Mouse (Mus musculus): ENCODE results near the gene Tmco4.

Gene Tmco4

GRCm38 (mm10) chr4:139019413-139019812 is 46.7 kb downstream of the Tmco4 start:
- DNase-seq (ENCODE audit: low spot score) = no peak

- DNase-seq (ENCODE audit: low spot score) = no peak
Measured at GRCm38 (mm10) chr4:139020385-139020784, 47.7 kb downstream of the Tmco4 start.

GRCm38 (mm10) chr4:139024379-139024778 is 51.7 kb downstream of the Tmco4 start:
- no peak for DNase-seq (ENCODE audit: low spot score)

GRCm38 (mm10) chr4:139030675-139031074 is 58.0 kb downstream of the Tmco4 start:
- no peak for DNase-seq (ENCODE audit: low spot score)

DNA sequence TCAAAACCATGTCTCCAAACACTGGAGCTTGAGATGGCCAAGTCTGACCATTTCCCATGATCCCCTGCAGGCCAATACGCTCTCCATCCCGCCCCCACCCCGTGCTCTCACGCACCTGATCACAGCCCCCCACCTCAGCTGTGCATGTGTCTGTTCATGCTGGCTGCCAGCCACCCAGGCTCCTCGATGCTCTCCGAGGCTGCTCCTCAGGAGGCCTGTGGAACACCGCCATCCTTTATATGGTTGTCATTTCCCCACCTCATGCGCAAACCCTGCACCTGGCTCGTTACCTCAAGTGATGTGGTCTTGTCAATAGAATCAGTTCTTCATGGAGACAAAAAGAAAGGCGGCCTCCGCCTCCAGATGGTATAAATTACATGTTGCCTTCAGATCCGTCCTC is 59.8 kb downstream of the Tmco4 start:
- no peak for DNase-seq (ENCODE audit: low spot score)

DNA sequence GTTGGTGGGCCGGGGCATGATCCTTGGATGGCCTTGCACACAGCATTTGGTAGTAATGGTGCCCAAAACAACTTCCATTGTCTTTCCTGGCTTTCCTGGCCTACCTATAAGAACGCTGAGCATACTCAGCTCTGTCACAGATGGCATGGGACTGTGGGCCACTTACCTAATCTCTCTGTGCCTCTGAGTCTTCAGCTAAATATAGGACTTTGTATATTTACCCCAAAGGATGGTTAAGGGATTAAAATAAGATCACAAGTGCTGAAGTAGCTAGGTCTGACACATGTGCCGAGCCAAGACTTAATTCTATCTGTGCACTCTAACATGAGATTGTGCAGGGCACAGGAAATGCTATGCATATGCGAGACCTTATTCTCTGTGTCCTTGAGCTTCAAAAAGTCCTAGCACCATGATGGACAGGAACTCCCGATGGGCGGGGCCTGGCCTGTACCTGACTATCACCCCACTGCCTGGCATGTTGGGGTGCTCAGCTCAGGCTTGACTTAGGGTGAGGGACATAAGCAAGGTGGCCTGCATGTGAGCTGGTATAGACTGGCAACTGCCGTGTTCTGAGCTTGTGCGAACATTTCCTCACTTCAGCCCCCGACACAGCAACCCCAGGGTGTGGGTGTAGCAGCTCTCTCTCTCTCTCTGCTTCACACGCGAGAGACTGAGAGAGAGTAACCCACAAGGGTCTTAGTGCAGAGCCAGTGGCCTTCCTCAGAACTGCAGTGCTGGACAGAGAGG is 60.7 kb downstream of the Tmco4 start:
- DNase-seq (ENCODE audit: low spot score) = no peak

GRCm38 (mm10) chr4:139034010-139034367 is 61.3 kb downstream of the Tmco4 start:
- no peak for DNase-seq (ENCODE audit: low spot score)

- no peak for DNase-seq (ENCODE audit: low spot score)
Measured at GRCm38 (mm10) chr4:139034540-139034939, 61.9 kb downstream of the Tmco4 start.

DNA sequence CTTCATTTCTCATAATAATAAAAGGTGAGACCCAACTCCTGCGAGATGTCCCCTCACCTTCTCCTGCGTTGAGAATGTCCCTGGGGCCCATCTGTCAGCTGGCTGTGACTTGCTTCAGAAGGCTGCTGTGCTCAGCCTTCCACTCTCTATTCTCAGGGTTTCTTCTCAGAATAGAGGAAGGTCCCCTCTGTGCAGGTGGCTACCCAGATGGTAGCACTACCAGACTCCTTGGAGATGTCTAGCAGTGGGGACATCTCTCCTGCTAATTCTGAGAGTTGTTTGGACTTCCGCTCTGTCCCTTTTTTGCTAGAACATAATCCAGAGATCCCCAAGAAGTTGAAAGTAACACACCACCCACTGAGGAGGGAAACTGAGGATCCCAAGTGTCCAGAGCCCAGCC is 62.3 kb downstream of the Tmco4 start:
- DNase-seq (ENCODE audit: low spot score) = no peak

GRCm38 (mm10) chr4:139035799-139036198 is 63.1 kb downstream of the Tmco4 start:
- no peak for DNase-seq (ENCODE audit: low spot score)

DNA sequence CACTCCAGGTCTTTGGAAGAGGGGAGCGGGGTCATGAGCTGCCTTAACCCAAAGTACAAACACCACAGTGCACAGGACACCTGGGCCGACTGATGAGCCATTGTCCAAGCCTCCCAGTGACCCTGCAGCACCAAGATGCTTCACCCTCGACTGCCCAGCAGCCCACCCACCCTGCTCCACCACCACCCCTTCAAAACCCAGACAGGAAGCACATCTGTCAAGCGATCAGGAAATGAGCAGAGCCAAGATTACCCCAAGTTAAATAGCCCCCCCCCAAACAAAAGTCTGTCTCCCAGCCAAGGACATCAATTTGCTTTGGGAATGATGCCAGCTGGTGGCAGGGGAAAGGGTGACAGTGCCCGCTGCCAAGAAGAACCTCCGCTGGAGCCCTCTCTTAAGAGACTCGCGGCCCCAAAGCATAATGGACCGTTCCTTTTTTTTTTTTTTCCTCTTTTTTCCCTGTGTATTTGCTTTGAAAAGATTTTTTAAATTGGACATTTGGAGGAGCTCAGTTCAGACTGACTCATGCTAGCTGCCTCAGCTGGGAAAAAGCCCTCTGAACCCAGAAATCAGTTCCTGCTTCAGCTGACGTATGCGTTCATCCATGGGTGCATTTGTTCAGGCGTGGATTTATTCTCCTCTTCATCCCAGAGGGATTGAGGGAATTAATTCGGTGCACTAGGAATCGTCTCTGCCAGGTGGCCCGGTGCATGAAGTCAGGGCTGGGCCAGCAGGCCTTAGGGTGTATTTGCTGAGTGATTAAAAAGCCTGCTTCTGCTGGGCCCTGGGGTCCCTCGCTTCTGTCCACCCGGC is 65.3 kb downstream of the Tmco4 start:
- DNase-seq (ENCODE audit: low spot score) = no peak

DNA sequence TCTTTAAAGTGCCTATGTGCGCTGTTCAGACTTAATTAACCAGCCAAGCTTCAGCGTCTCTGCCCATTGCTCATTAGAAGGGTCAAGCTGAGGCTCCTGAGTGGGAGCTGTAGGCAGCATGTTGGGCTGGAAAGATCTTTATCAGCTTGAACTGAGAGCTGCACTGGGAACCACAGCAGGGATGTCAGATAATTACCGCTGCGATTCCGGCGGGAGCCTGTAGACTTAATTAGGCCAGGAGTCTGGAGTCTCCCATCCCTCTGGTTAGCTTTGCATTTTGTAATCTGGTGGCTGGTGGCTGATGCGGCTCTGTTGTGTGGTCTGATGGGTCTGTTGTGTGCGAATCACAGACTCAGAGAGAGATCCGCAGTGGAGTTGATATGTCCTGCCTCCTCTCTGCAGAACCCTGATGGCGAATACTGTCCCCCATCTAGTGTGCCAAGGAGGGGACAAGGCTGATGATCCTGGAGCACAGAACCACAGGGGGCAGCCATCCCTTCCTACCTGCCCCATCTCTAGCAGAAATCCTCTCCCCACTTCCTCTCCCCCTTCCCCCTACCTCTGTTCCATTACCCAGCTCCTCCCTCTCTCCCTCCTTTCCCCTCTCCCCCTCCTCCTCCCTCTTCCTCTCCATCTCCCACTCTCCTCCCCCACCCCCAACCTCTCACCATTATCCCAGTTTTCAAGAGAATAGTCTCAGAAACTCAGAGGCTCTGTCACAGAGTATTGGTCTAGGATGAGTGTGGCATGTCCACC is 67.6 kb downstream of the Tmco4 start:
- no peak for DNase-seq (ENCODE audit: low spot score)

DNA sequence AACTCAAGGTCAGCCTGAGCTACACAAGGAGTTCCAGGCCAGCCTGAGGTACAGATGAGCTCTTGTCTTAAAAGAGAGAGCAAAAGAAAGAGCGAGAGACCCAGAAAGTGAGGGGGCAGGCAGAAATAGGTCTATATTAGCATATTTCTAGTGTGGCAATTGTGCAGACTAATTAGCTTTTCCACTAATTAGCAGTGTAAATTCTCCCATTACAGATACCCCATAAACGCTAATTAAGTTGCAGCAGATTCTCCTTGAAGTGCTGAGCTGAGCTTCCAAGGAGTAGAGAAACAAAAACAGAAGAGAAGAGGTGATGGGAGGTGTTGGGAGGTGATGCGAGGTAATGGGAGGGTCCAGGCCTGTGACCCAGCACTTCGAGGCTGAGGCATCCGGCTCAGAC is 69.9 kb downstream of the Tmco4 start:
- no peak for DNase-seq (ENCODE audit: low spot score)

- no peak for DNase-seq (ENCODE audit: low spot score)
Measured at GRCm38 (mm10) chr4:139043600-139043999, 70.9 kb downstream of the Tmco4 start.

DNA sequence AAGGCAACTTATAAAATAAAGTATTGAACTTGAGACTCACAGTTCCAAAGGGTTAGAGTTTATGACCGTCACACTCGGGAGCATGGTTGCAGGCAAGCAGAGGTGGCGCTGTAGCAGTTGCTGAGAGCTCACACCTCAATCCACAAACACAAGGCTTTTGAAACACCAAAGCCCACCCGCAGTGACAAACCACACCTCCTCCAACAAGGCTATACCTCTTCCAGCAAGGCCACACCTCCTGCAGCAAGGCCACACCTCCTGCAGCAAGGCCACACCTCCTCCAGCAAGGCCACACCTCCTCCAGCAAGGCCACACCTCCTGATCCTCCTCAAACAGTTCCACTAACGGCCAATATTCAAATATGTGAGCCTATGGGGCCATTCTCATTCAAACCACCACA is 71.9 kb downstream of the Tmco4 start:
- DNase-seq (ENCODE audit: low spot score) = no peak

DNA sequence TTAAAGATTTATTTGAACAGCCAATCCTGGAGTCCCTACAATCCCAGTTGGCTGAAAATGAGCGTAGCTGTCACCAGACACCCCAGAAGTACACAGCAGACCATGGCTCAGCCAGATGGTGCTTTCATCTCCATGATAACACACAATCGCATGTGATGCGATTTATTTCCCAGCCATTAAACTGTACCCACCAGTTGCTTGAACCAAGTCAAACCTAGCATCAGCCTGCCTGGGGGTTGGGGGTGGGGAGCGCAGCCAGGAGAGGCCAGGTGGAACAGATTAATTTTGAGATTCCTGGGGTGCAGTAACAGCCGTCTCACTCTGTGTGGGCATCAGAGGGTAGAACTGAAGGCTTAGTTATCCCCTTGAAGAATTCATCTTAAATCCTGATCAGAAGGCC is 73.7 kb downstream of the Tmco4 start:
- no peak for DNase-seq (ENCODE audit: low spot score)

DNA sequence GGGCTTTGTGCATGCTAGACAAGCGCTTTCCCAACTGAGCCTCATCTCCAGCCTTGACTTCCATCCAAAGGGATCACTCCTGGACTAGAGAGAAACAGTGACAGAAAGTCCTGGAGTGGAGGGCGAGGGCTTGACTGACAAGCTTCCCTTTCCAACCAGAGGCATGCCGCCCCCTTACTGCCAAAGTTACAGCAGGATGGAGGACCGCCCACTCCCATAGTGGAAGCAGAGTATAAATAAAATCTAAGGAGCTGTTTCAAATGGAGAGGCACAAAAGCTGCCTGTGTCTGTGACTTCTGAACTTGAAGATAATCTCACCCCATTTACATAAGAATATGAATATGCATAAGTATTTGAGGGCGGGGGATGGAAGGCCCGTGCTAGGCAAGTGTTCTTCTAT is 75.8 kb downstream of the Tmco4 start:
- no peak for DNase-seq (ENCODE audit: low spot score)

DNA sequence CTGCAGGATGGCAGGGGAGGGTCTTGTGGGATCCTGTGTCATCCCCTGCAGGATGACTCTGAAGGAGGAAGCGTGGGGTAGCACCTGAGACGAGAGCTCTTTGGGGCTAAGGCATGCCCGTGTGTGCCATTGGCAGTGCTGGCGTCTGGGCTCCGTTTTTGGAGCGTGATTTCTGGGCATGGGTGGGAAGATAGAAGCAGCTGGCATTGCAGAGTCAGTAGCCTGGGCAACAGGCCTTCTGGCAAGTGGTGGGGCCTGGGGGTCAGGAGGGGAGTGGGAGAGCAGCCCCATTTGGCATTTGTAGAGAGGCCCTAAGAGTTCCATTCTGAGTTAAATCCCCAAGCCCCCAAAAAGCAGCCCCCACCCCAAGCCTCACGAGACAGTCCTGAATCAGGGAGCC is 80.1 kb downstream of the Tmco4 start:
- DNase-seq (ENCODE audit: low spot score) = no peak

DNA sequence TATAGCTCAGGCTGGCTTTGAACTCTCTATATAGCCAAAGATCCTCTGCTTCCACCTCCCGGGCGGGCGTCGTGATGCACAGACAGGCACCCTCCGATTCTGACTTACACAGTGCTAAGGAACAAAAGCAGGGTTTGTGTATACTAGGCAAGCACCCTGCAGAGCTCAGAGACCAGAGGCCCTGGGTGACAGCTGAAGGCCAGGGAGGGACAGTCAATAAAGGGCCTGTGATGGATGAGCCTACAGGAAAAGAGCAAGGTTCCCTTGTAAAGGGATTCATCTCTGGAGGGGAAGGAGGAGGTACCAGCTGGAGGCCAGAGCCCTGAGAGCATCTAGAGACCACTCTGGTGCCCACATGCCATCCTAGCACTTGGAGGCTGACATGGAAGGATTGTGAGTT is 80.7 kb downstream of the Tmco4 start:
- DNase-seq (ENCODE audit: low spot score) = no peak

- DNase-seq (ENCODE audit: low spot score) = no peak
Measured at GRCm38 (mm10) chr4:139054300-139054923, 81.7 kb downstream of the Tmco4 start.

GRCm38 (mm10) chr4:139055336-139055735 is 82.6 kb downstream of the Tmco4 start:
- DNase-seq (ENCODE audit: low spot score) = no peak

- no peak for DNase-seq (ENCODE audit: low spot score)
Measured at GRCm38 (mm10) chr4:139055744-139056143, 83.1 kb downstream of the Tmco4 start.

All from ovary, postnatal 10 days (tissue).